Mouse (Mus musculus) kidney, adult 8-10 months (tissue): ENCODE measurements at regions not wholly inside any gene's neighbourhood (a gene's known extent, or its start where the extent isn't known, plus 50 kb on each side); places are given as distances from the start of the nearest gene placed in this dataset.

ENCODE experiments used
- DNase-seq, 2 experiments: peaks; one replicate each; pipeline ENCODE4 v3.0.0; 2022

GRCm38 (mm10) chr13:60369216-60369615 is 192.1 kb upstream of the Gas1 start:
- DNase-seq = no peak

- DNase-seq = no peak
These were observed 194.5 kb upstream of the Gas1 start for GRCm38 (mm10) chr13:60371656-60372055.

GRCm38 (mm10) chr13:60376705-60377104 is 199.5 kb upstream of the Gas1 start:
- no peak for DNase-seq

GRCm38 (mm10) chr13:60382855-60383254 is 205.7 kb upstream of the Gas1 start:
- DNase-seq = no peak

GRCm38 (mm10) chr13:60398836-60399235 is 202.9 kb upstream of the Dapk1 start:
- no peak for DNase-seq

GRCm38 (mm10) chr13:60400764-60401487 is 200.8 kb upstream of the Dapk1 start:
- no peak for DNase-seq

GRCm38 (mm10) chr13:60403471-60403870 is 198.3 kb upstream of the Dapk1 start:
- no peak for DNase-seq

GRCm38 (mm10) chr13:60407344-60407743 is 194.4 kb upstream of the Dapk1 start:
- DNase-seq = no peak

GRCm38 (mm10) chr13:60409706-60410502 is 191.8 kb upstream of the Dapk1 start:
- no peak for DNase-seq

GRCm38 (mm10) chr13:60416024-60416423 is 185.7 kb upstream of the Dapk1 start:
- no peak for DNase-seq

- no peak for DNase-seq
These were observed 184.7 kb upstream of the Dapk1 start for GRCm38 (mm10) chr13:60417015-60417414.

- peak in 1 of 2 experiments; percentile 21 for DNase-seq
These were observed 184.2 kb upstream of the Dapk1 start for GRCm38 (mm10) chr13:60417436-60418158.

GRCm38 (mm10) chr13:60420386-60420785 is 181.4 kb upstream of the Dapk1 start:
- DNase-seq = no peak

GRCm38 (mm10) chr13:60420842-60421696 is 180.7 kb upstream of the Dapk1 start:
- DNase-seq = no peak

GRCm38 (mm10) chr13:60424267-60424666 is 177.5 kb upstream of the Dapk1 start:
- no peak for DNase-seq

GRCm38 (mm10) chr13:60425140-60425539 is 176.6 kb upstream of the Dapk1 start:
- DNase-seq = no peak

- DNase-seq = no peak
These were observed 176.2 kb upstream of the Dapk1 start for GRCm38 (mm10) chr13:60425556-60425955.

GRCm38 (mm10) chr13:60426192-60426840 is 175.4 kb upstream of the Dapk1 start:
- no peak for DNase-seq

GRCm38 (mm10) chr13:60427077-60427476 is 174.7 kb upstream of the Dapk1 start:
- DNase-seq = peak; percentile 12 to 25

GRCm38 (mm10) chr13:60427755-60428385 is 173.9 kb upstream of the Dapk1 start:
- DNase-seq = peak; percentile 11 to 12

GRCm38 (mm10) chr13:60429148-60429547 is 172.6 kb upstream of the Dapk1 start:
- DNase-seq = no peak
